Mouse (Mus musculus): ENCODE data around the gene 4933405L10Rik. TPM values are rescaled to one million over a fixed set of nuclear protein-coding genes. Genes with fewer than 3 reads are reported as not detected.

Gene 4933405L10Rik
- 0.18 and 0.19 TPM in 2 replicates for polyA plus RNA-seq (2021; fragmentation: Nextera tagmentation)
- long read RNA-seq, experiment 1: 0 reads
- long read RNA-seq, experiment 2, partial matches to known transcripts: 1 of 1 reads
- long read RNA-seq, experiment 2, other reads (novel, unspliced or antisense): 0 of 1 reads

DNA sequence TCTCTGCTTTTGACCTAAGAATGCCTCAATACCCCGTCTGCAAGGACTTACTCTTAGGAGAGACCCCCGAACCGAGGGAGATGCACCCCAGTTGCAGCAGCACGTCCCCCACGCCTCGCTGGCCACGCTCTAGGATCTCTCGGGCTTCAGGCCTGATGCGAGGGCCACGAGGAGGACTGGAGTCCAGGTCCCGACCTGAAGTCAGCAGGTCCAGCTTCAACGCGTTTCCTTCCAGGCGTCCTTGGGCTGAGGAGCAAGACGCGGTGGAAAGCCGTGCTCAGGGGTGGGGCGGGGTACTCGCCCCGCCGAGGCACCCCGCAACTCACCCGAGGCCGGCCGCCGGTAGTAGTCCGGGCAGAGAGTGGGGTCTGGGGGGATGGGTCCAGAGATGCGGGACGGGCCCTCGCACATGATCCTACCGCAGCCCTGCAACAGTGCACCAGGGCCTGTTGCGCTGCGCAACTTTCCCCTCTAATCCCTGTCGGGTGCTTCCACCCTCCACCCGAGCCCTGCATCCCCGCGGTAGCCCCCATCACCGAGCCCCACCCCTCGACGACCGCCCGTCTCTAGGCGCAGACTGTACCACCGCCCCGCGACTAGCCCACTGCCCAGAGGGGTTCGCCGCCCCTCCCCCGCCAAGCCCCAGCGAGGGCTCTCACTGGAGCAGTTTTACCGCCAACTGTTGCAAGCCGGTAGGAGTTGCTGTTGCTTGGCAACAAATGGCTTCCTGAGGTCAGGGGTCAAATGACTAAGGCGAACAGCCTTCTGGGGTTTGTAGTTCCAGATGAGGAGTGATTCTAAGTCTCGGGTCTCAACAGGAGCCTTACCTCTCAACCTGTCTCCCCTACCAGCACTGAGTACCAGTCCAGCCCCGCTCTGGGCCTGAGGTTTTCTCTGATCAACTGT lies at the start of gene 4933405L10Rik, which contains the start of gene Enkd1:
Gene 4933405L10Rik (plus strand): TSS at position 158 of the 906 bp plus-strand sequence.
Gene Enkd1 (minus strand): TSS at position 713 of the 906 bp plus-strand sequence.

GRCm38 (mm10) chr8:105685796-105686308 lies 21.6 kb upstream of the 4933405L10Rik start, which contains the start of gene Carmil2:
Gene Carmil2, plus strand, starts transcription at chr8:105686274.

DNA sequence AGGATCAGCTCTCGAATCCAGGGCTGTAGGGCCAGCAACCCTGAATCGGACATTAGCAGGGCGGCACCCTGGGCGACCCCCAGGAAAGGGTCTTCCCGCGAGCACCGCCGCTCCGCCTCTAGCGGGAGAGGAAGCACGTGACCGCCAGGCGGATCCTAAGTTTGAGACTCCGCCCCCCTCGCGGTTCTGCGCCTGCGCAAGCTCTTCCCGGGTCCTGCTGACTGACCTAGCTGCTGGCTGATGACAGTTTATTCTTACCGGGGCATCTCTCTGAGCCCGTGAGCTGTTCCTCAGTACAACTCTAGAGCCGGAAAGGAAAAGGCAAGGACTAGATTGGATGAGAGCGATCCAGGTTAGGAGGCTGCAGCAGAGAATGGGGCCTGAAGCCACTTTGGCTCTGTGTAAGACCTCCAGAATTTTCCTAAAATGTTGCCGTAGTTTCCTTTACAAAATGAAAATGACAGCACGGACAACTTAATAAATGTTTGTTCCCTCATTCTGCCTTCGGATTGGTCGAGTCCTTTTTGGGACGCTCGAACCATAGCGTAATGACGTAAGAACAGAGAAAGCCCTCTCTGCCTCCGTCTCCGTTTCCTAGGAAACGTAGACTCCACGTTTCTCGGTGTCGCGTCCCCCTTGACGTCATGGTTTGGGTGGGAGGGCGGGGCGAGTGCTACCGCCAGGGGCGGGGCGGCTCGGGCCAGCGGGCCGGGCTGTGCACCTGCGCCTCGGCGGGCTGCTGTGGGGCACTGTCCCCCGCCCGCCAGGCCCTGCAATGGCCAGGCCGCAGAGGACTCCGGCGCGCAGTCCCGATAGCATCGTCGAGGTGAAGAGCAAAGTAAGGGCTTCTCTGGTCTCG lies 6.3 kb upstream of the 4933405L10Rik start, which contains the start of the genes Acd and Pard6a:
Gene Acd (minus strand): TSS at position 137 of the 859 bp plus-strand sequence.
Gene Pard6a (plus strand): TSS at position 183 of the 859 bp plus-strand sequence.

GRCm38 (mm10) chr8:105758277-105759108 lies 51.0 kb downstream of the 4933405L10Rik start, which contains the start of gene Gfod2:
Gene Gfod2, minus strand, starts transcription at chr8:105758664.

Other genes starting within 250 kb of the 4933405L10Rik start
- gene Tppp3, start 236.1 kb upstream of the 4933405L10Rik start, polyA plus RNA-seq (2021; fragmentation: Nextera tagmentation): 45.8 and 47.2 TPM in 2 replicates
- gene Zdhhc1, start 210.8 kb upstream of the 4933405L10Rik start, polyA plus RNA-seq (2021; fragmentation: Nextera tagmentation): 18.5 and 23.0 TPM in 2 replicates
- not detected in 2 replicates for gene Hsd11b2, start 188.9 kb upstream of the 4933405L10Rik start, polyA plus RNA-seq (2021; fragmentation: Nextera tagmentation)
- 112 and 125 TPM in 2 replicates for gene Atp6v0d1, start 141.6 kb upstream of the 4933405L10Rik start, polyA plus RNA-seq (2021; fragmentation: Nextera tagmentation)
- gene Ripor1, start 102.4 kb upstream of the 4933405L10Rik start, polyA plus RNA-seq (2021; fragmentation: Nextera tagmentation): 44.1 and 57.0 TPM in 2 replicates
- 13.1 and 14.2 TPM in 2 replicates for gene Ctcf, start 71.1 kb upstream of the 4933405L10Rik start, polyA plus RNA-seq (2021; fragmentation: Nextera tagmentation)
- gene Agrp, start 70.3 kb upstream of the 4933405L10Rik start, polyA plus RNA-seq (2021; fragmentation: Nextera tagmentation): 0.40 and 0.55 TPM in 2 replicates
- gene Carmil2, start 21.4 kb upstream of the 4933405L10Rik start, polyA plus RNA-seq (2021; fragmentation: Nextera tagmentation): 20.9 and 32.8 TPM in 2 replicates
- 32.5 and 41.3 TPM in 2 replicates for gene Acd, start 6.6 kb upstream of the 4933405L10Rik start, polyA plus RNA-seq (2021; fragmentation: Nextera tagmentation)
- gene Pard6a, start 6.5 kb upstream of the 4933405L10Rik start, polyA plus RNA-seq (2021; fragmentation: Nextera tagmentation): 67.5 and 73.3 TPM in 2 replicates
- gene Enkd1, start 555 bp downstream of the 4933405L10Rik start, polyA plus RNA-seq (2021; fragmentation: Nextera tagmentation): 5.8 and 6.3 TPM in 2 replicates
- gene Gfod2, start 51.0 kb downstream of the 4933405L10Rik start, polyA plus RNA-seq (2021; fragmentation: Nextera tagmentation): 18.4 and 20.8 TPM in 2 replicates
- 3.1 TPM in 2 replicates for gene Ranbp10, start 119.7 kb downstream of the 4933405L10Rik start, polyA plus RNA-seq (2021; fragmentation: Nextera tagmentation)
- gene Tsnaxip1, start 120.1 kb downstream of the 4933405L10Rik start, polyA plus RNA-seq (2021; fragmentation: Nextera tagmentation): 0.36 and 0.59 TPM in 2 replicates
- gene Cenpt, start 145.6 kb downstream of the 4933405L10Rik start, polyA plus RNA-seq (2021; fragmentation: Nextera tagmentation): 10.9 and 12.0 TPM in 2 replicates
- 45.1 and 53.6 TPM in 2 replicates for gene Thap11, start 147.5 kb downstream of the 4933405L10Rik start, polyA plus RNA-seq (2021; fragmentation: Nextera tagmentation)
- gene Nutf2, start 152.9 kb downstream of the 4933405L10Rik start, polyA plus RNA-seq (2021; fragmentation: Nextera tagmentation): 144 and 150 TPM in 2 replicates
- 19.7 and 20.7 TPM in 2 replicates for gene Edc4, start 173.2 kb downstream of the 4933405L10Rik start, polyA plus RNA-seq (2021; fragmentation: Nextera tagmentation)
- 3.4 and 3.6 TPM in 2 replicates for gene Nrn1l, start 185.9 kb downstream of the 4933405L10Rik start, polyA plus RNA-seq (2021; fragmentation: Nextera tagmentation)
- gene Pskh1, start 192.8 kb downstream of the 4933405L10Rik start, polyA plus RNA-seq (2021; fragmentation: Nextera tagmentation): 3.7 and 4.3 TPM in 2 replicates
- gene Ctrl, start 226.2 kb downstream of the 4933405L10Rik start, polyA plus RNA-seq (2021; fragmentation: Nextera tagmentation): not detected in 2 replicates
- 132 and 140 TPM in 2 replicates for gene Psmb10, start 230.8 kb downstream of the 4933405L10Rik start, polyA plus RNA-seq (2021; fragmentation: Nextera tagmentation)
- 27.6 and 35.6 TPM in 2 replicates for gene Lcat, start 235.7 kb downstream of the 4933405L10Rik start, polyA plus RNA-seq (2021; fragmentation: Nextera tagmentation)

Measured in layer of hippocampus, adult 6 months (tissue).